In genomic region chr4:126321111-126321853, GRCm38 (mm10) we compare ENCODE assay signal across 1 mouse cellular context.
TF ChIP-seq lines count a peak whose summit lies in the region.

Gene Adprhl2, minus strand, starts transcription at chr4:126321703.

TF ChIP-seq in CH12.LX, 34 proteins besides CTCF, POLR2A, EP300 and RAD21 (continued from another document):
- TF ChIP-seq USF2 (conservative IDR thresholded peaks at IDR 0.05; ENCODE audit: low read depth, low read length) = no peak
- TF ChIP-seq GABPA (IDR thresholded peaks at IDR 0.05; ENCODE audit: insufficient replicate concordance, low read depth, low read length) = peak; percentile 83; the same call in 1 of the 2 replicates
- TF ChIP-seq E2F4 (IDR thresholded peaks at IDR 0.05; ENCODE audit: insufficient replicate concordance, low read depth, low read length) = no peak
- TF ChIP-seq ZMIZ1 (IDR thresholded peaks at IDR 0.05; ENCODE audit: low read depth, low read length) = peak; percentile 85
- TF ChIP-seq ZNF384 (IDR thresholded peaks at IDR 0.05; ENCODE audit: low read depth, low read length) = peak; percentile 59
- peak; percentile 83; the same call in 1 of the 2 replicates for TF ChIP-seq KAT2A (IDR thresholded peaks at IDR 0.05; ENCODE audit: insufficient replicate concordance, low read length)
- TF ChIP-seq MAFK (IDR thresholded peaks at IDR 0.05; ENCODE audit: insufficient replicate concordance, low read length) = no peak
- 0 out of 2 replicates have a peak, but pooled peaks have one; percentile 7 for TF ChIP-seq ZC3H11A (IDR thresholded peaks at IDR 0.05; ENCODE audit: low read depth, low read length)
- no peak for TF ChIP-seq ZKSCAN1 (IDR thresholded peaks at IDR 0.05; ENCODE audit: borderline replicate concordance, low read depth, low read length)
- TF ChIP-seq BHLHE40 (IDR thresholded peaks at IDR 0.05; ENCODE audit: low read depth, low read length) = peak; percentile 61
- TF ChIP-seq ELF1 (IDR thresholded peaks at IDR 0.05; ENCODE audit: low read depth, low read length) = peak; percentile 92
- peak; percentile 92 for TF ChIP-seq MXI1 (IDR thresholded peaks at IDR 0.05; ENCODE audit: low read depth, low read length)
- peak; percentile 52 for TF ChIP-seq NRF1 (IDR thresholded peaks at IDR 0.05; ENCODE audit: low read depth, low read length)
- peak; percentile 96 for TF ChIP-seq TCF12 (IDR thresholded peaks at IDR 0.05; ENCODE audit: low read depth, low read length)
- no peak for TF ChIP-seq UBTF (IDR thresholded peaks at IDR 0.05; ENCODE audit: low read depth, low read length)
- TF ChIP-seq MEF2A (IDR thresholded peaks at IDR 0.05; ENCODE audit: borderline replicate concordance, low read depth, low read length) = peak; percentile 81
- 0 out of 2 replicates have a peak, but pooled peaks have one; percentile 37 for TF ChIP-seq CHD2 (IDR thresholded peaks at IDR 0.05; ENCODE audit: low read length)
- peak; percentile 76; the same call in 1 of the 2 replicates for TF ChIP-seq POLR2AphosphoS2 (IDR thresholded peaks at IDR 0.05; ENCODE audit: low read depth, low read length)
- peak; percentile 86 for TF ChIP-seq SMC3 (IDR thresholded peaks at IDR 0.05; ENCODE audit: low read depth, low read length)
- TF ChIP-seq PAX5 (IDR thresholded peaks at IDR 0.05; ENCODE audit: low read length) = no peak
- no peak for TF ChIP-seq RCOR1 (conservative IDR thresholded peaks at IDR 0.05; ENCODE audit: low read depth, low read length)
- no peak for TF ChIP-seq JUND (conservative IDR thresholded peaks at IDR 0.05; ENCODE audit: low read depth, low read length)
